Mouse (Mus musculus): ENCODE results near the gene Csrp3.

Csrp3 gene

GRCm38 (mm10) chr7:48867576-48867975, 19.7 kb upstream of the Csrp3 start:
- DNase-seq (ENCODE audit: inconsistent ontology term) = no peak

- no peak for DNase-seq (ENCODE audit: inconsistent ontology term)
Measured at GRCm38 (mm10) chr7:48864671-48865458, 17.0 kb upstream of the Csrp3 start.

GRCm38 (mm10) chr7:48864199-48864598, 16.4 kb upstream of the Csrp3 start:
- no peak for DNase-seq (ENCODE audit: inconsistent ontology term)

- no peak for DNase-seq (ENCODE audit: inconsistent ontology term)
Measured at GRCm38 (mm10) chr7:48861796-48862195, 14.0 kb upstream of the Csrp3 start.

- peak; percentile 20 for DNase-seq (ENCODE audit: inconsistent ontology term)
Measured at GRCm38 (mm10) chr7:48860948-48861347, 13.1 kb upstream of the Csrp3 start.

GRCm38 (mm10) chr7:48859362-48859761, 11.5 kb upstream of the Csrp3 start:
- DNase-seq (ENCODE audit: inconsistent ontology term) = no peak

- DNase-seq (ENCODE audit: inconsistent ontology term) = no peak
Measured at GRCm38 (mm10) chr7:48858257-48858656, 10.4 kb upstream of the Csrp3 start.

- DNase-seq (ENCODE audit: inconsistent ontology term) = no peak
Measured at GRCm38 (mm10) chr7:48855461-48855860, 7.6 kb upstream of the Csrp3 start.

GRCm38 (mm10) chr7:48853496-48853895, 5.7 kb upstream of the Csrp3 start:
- no peak for DNase-seq (ENCODE audit: inconsistent ontology term)

- no peak for DNase-seq (ENCODE audit: inconsistent ontology term)
Measured at GRCm38 (mm10) chr7:48851529-48852104, 3.8 kb upstream of the Csrp3 start.

- DNase-seq (ENCODE audit: inconsistent ontology term) = no peak
Measured at GRCm38 (mm10) chr7:48846755-48847154, 1.1 kb downstream of the Csrp3 start.

GRCm38 (mm10) chr7:48845213-48845973, 2.4 kb downstream of the Csrp3 start:
- no peak for DNase-seq (ENCODE audit: inconsistent ontology term)

GRCm38 (mm10) chr7:48843541-48843940, 4.3 kb downstream of the Csrp3 start:
- DNase-seq (ENCODE audit: inconsistent ontology term) = no peak

- DNase-seq (ENCODE audit: inconsistent ontology term) = no peak
Measured at GRCm38 (mm10) chr7:48842353-48842752, 5.5 kb downstream of the Csrp3 start.

GRCm38 (mm10) chr7:48841538-48841937, 6.3 kb downstream of the Csrp3 start:
- no peak for DNase-seq (ENCODE audit: inconsistent ontology term)

- no peak for DNase-seq (ENCODE audit: inconsistent ontology term)
Measured at GRCm38 (mm10) chr7:48840545-48840944, 7.3 kb downstream of the Csrp3 start.

- DNase-seq (ENCODE audit: inconsistent ontology term) = no peak
Measured at GRCm38 (mm10) chr7:48838434-48838833, 9.4 kb downstream of the Csrp3 start.

GRCm38 (mm10) chr7:48836949-48837348, 10.9 kb downstream of the Csrp3 start:
- DNase-seq (ENCODE audit: inconsistent ontology term) = peak; percentile 28

- DNase-seq (ENCODE audit: inconsistent ontology term) = peak; percentile 9
Measured at GRCm38 (mm10) chr7:48834989-48835626, 12.7 kb downstream of the Csrp3 start.

GRCm38 (mm10) chr7:48834371-48834970, 13.4 kb downstream of the Csrp3 start:
- DNase-seq (ENCODE audit: inconsistent ontology term) = peak; percentile 74

- no peak for DNase-seq (ENCODE audit: inconsistent ontology term)
Measured at GRCm38 (mm10) chr7:48832735-48833134, 15.1 kb downstream of the Csrp3 start.

GRCm38 (mm10) chr7:48830395-48830794, 17.4 kb downstream of the Csrp3 start:
- DNase-seq (ENCODE audit: inconsistent ontology term) = no peak
